24 mouse cellular contexts compared by ENCODE assay signal in genomic region chr16:23361434-23361970, GRCm38 (mm10).
DNase-seq lines count a peak whose midpoint lies in the region; ATAC-seq and TF ChIP-seq lines count a peak whose summit lies in the region.
"Had no signal": no experiment of that assay in that cellular context is flagged by ENCODE, and none has a peak within 500 bp of the region (broad histone marks: within the 10 kb centered on the region; RNA-seq: fewer than 3 reads in every experiment).

No protein-coding gene starts in this region.

- no peak overlapping the region for H3K27ac ChIP-seq in heart, embryonic 10.5 days
- no peak overlapping the region for H3K27ac ChIP-seq in limb, embryonic 14.5 days (replicated peaks; ENCODE audit: low read depth, low read length)
- no peak overlapping the region for H3K27ac ChIP-seq in limb, embryonic 10.5 days
- H3K27ac ChIP-seq in layer of hippocampus, adult 2 months: no peak overlapping the region
- H3K27ac ChIP-seq: embryonic facial prominence, embryonic 15.5 days; forebrain, embryonic 10.5 days; heart, embryonic 13.5 days; hindbrain, embryonic 10.5 days; hindbrain, embryonic 14.5 days; intestine, embryonic 15.5 days had no signal

- intact Hi-C loops in gastrocnemius, postnatal 14 days (cut with DNase I; ENCODE audit: low total_unique reads): no loop called here

- H3K9ac ChIP-seq in limb, embryonic 14.5 days (ENCODE audit: low read depth, low read length, severe bottlenecking): no peak overlapping the region
- H3K9ac ChIP-seq: embryonic facial prominence, embryonic 15.5 days; heart, embryonic 13.5 days; hindbrain, embryonic 14.5 days; intestine, embryonic 15.5 days had no signal

- no peak for ATAC-seq in limb, embryonic 14.5 days (ENCODE audit: low FRiP score, low read depth)
- ATAC-seq: CD4-positive, CD25-positive, alpha-beta regulatory T cell, adult 4 months; forebrain, embryonic 14.5 days; intestine, embryonic 15.5 days had no signal

- H3K27me3 ChIP-seq in heart, embryonic 10.5 days (ENCODE audit: insufficient read depth, poor library complexity, severe bottlenecking): no peaks in the 10 kb centered on the region
- no peaks in the 10 kb centered on the region for H3K27me3 ChIP-seq in limb, embryonic 14.5 days (ENCODE audit: control insufficient read depth, insufficient read depth, low read length)
- H3K27me3 ChIP-seq in limb, embryonic 10.5 days (ENCODE audit: low read depth, poor library complexity, severe bottlenecking): no peaks in the 10 kb centered on the region
- H3K27me3 ChIP-seq: embryonic facial prominence, embryonic 15.5 days; heart, embryonic 13.5 days; intestine, embryonic 15.5 days had no signal

- no peak for TF ChIP-seq POLR2A in limb, embryonic 14.5 days (IDR thresholded peaks at IDR 0.05; ENCODE audit: borderline replicate concordance, extremely low read depth, insufficient read depth, insufficient read length)

- no peak overlapping the region for H3K4me3 ChIP-seq in heart, embryonic 10.5 days
- H3K4me3 ChIP-seq in limb, embryonic 14.5 days (replicated peaks; ENCODE audit: low read length): no peak overlapping the region
- no peak overlapping the region for H3K4me3 ChIP-seq in limb, embryonic 10.5 days
- H3K4me3 ChIP-seq in layer of hippocampus, adult 2 months: no peak overlapping the region
- H3K4me3 ChIP-seq: embryonic facial prominence, embryonic 15.5 days; erythroblast, embryonic 14.5 days; forebrain, embryonic 10.5 days; heart, embryonic 13.5 days; hindbrain, embryonic 10.5 days; intestine, embryonic 15.5 days had no signal

- H3K4me2 ChIP-seq in limb, embryonic 14.5 days (replicated peaks; ENCODE audit: low read depth, low read length, severe bottlenecking): no peak overlapping the region
- H3K4me2 ChIP-seq: embryonic facial prominence, embryonic 15.5 days; heart, embryonic 13.5 days; hindbrain, embryonic 14.5 days; intestine, embryonic 15.5 days had no signal

- peak; percentile 50 for DNase-seq in gastrocnemius, adult 18-20 months (ENCODE audit: low spot score)
- DNase-seq in gastrocnemius, postnatal 14 days: no peak
- peak; percentile 91 for DNase-seq in heart, adult 11 months
- no peak for DNase-seq in heart, embryonic 10.5 days (ENCODE audit: low spot score)
- peak; percentile 12 for DNase-seq in limb, embryonic 14.5 days (ENCODE audit: low spot score)
- no peak for DNase-seq in limb, embryonic 10.5 days (ENCODE audit: low spot score)
- DNase-seq in layer of hippocampus, adult 2 months (ENCODE audit: low spot score in 2 of 2): no peak
- DNase-seq: adrenal gland, postnatal 10 days; B cell, adult 2 months; cerebellum, adult 11 months; cerebellum, adult 8-10 months; cerebellum, postnatal 14 days; embryo, embryonic 11 days; kidney, adult 18-20 months had no signal

- WGBS in heart, embryonic 10.5 days: 78% methylated on average over 3 of the region's 3 CpGs
- 75% methylated on average over 3 of the region's 3 CpGs for WGBS in limb, embryonic 14.5 days
- WGBS in limb, embryonic 10.5 days: 81% methylated on average over 3 of the region's 3 CpGs

- H3K4me1 ChIP-seq in heart, embryonic 10.5 days: no peaks in the 10 kb centered on the region
- no peaks in the 10 kb centered on the region for H3K4me1 ChIP-seq in limb, embryonic 14.5 days (ENCODE audit: control insufficient read depth, insufficient read depth, low read length)
- H3K4me1 ChIP-seq in limb, embryonic 10.5 days: no peaks in the 10 kb centered on the region
- H3K4me1 ChIP-seq: embryonic facial prominence, embryonic 15.5 days; forebrain, embryonic 10.5 days; heart, embryonic 13.5 days; hindbrain, embryonic 10.5 days; intestine, embryonic 15.5 days had no signal

- no peaks in the 10 kb centered on the region for H3K9me3 ChIP-seq in heart, embryonic 10.5 days
- H3K9me3 ChIP-seq in limb, embryonic 14.5 days (ENCODE audit: control insufficient read depth, low read length): no peaks in the 10 kb centered on the region
- H3K9me3 ChIP-seq in limb, embryonic 10.5 days (replicated peaks): no peaks in the 10 kb centered on the region
- H3K9me3 ChIP-seq: embryonic facial prominence, embryonic 15.5 days; forebrain, embryonic 10.5 days; heart, embryonic 13.5 days; hindbrain, embryonic 10.5 days; intestine, embryonic 15.5 days had no signal

- H3K36me3 ChIP-seq in heart, embryonic 10.5 days: peaks cover 18% of the 10 kb centered on the region
- peaks cover 15% of the 10 kb centered on the region for H3K36me3 ChIP-seq in limb, embryonic 14.5 days (ENCODE audit: control insufficient read depth, insufficient read depth, low read length)
- peaks cover 35% of the 10 kb centered on the region for H3K36me3 ChIP-seq in limb, embryonic 10.5 days
- H3K36me3 ChIP-seq: G1E; intestine, embryonic 15.5 days had no signal

- no peak for TF ChIP-seq CTCF in layer of hippocampus, adult 2 months (conservative IDR thresholded peaks at IDR 0.05)

Comparison
In these comparisons a context has a peak if more than half of its experiments do, and no peak if none do; other contexts are left out.
1. DNase-seq: peak in gastrocnemius, adult 18-20 months (single experiment), heart, adult 11 months (single experiment) and limb, embryonic 14.5 days (single experiment); none in gastrocnemius, postnatal 14 days (single experiment), heart, embryonic 10.5 days (single experiment), limb, embryonic 10.5 days (single experiment) and layer of hippocampus, adult 2 months (0 of 2).